Mouse (Mus musculus) ZHBTc4 (cell line): ENCODE data around the gene Akap2.
"Not testable (repeated sequence)": the region's sequence is repeated elsewhere in the genome, so short reads cannot be mapped to it uniquely, and the experiment has no call there.

ENCODE experiments used
- DNase-seq: peaks from one replicate; pipeline ENCODE4 v3.0.0-alpha.2; 2011; ENCODE audit warnings: low read depth, low spot score

The Akap2 gene

DNA sequence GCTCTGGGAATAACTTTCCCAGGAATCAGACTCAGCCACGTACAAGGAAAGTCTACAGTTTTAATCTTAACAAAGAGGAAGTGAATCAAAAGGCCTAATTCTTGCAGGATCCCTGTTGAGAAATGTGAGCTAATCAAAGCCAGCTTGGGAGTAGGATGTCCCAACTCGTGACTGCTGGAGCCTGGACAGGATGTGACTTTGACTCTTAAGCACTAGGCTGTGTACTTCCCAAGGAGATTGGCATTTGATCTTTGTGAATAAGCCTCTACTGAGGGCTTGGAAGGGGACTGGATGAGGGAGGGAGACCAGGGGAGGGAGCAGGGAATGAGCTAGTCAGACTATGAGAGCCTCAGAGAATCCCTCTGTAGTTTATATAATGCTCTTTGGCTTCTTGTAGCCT, 148.6 kb downstream of the Akap2 start:
- peak; percentile 68 for DNase-seq

DNA sequence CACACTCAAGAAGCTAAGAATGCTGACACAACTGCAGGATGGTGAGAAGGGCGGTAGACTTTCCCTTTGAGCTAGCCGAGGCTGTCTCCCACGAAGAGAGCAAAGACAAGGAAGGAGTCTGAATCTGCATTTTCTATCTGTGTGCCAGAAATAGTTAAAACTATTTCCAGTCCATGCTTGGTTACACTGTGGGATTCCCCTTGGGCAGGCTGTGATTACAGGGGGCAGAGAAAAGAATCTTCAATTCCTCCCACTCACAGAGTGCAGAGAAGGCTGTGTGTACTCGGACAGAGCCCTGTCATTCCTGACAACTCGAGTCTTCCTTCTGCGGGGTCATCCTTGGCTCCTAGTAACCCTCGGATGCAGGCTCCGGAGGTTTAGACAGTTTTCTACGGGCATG, 149.5 kb downstream of the Akap2 start:
- DNase-seq: no peak

DNA sequence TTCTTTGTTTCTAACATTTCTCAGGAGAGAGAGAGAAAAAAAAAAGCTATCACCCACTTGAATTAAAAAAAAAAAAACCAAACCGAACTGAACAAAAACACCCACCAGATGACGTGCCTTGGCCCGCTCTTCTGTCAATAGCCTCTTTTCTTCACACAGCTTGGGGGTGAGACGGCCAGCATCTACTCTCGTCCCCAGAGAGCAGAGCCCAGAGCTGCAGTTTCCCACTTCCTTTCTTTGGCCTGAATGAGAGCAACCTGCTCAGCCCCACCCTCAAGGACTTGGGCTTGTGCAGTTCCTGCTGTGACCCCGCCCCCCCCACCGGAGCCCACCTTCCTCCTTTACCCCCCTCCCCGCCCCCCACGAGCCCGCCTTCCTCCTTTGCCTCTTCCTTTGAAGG, 150.0 kb downstream of the Akap2 start:
- peak; percentile 48 for DNase-seq

DNA sequence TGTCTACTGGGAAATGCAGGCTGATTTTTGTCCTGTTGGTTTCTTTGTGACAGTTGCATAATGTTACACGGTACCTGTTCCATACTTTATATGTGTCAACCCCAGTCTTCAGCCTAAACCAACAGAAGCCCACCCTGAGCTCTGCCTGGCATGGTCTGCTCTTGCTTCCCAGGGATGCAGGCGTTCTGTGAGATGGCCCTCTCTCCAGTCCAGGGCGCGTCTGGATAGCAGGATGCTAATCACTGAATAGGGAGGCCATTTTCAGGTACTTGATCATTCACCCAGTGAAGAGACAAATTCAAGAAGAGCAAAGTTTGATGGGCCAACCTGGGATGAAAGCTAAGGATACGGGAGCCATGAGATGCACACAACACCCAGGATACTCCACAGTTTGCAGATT, 161.7 kb downstream of the Akap2 start:
- DNase-seq: no peak

DNA sequence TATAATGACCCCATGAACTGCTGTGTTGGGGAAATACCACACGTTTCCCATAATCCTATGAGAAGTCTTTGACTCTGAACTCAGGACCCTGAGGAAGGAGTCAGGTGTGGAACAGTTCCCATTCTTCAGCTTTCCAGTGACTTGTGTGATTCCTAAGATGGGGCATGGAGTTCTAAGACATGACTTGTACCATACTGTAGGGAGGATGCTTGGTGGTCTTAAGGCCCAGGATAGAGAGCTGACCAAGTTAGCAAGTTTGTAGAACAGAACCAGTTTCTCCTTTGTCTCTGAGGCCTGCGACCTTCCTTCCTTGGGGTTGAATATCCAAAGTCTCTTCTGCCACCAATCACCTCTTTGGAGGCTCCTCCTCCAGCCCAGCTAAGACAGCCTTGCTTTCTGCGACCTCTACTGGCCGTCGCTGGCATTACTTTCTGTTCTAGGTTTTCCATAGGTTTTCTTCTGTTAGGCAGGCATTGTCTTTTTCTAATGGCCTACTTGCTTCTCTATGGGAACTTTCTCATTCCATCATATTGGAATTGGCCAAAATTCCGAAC, 162.4 kb downstream of the Akap2 start:
- DNase-seq: peak; percentile 87

DNA sequence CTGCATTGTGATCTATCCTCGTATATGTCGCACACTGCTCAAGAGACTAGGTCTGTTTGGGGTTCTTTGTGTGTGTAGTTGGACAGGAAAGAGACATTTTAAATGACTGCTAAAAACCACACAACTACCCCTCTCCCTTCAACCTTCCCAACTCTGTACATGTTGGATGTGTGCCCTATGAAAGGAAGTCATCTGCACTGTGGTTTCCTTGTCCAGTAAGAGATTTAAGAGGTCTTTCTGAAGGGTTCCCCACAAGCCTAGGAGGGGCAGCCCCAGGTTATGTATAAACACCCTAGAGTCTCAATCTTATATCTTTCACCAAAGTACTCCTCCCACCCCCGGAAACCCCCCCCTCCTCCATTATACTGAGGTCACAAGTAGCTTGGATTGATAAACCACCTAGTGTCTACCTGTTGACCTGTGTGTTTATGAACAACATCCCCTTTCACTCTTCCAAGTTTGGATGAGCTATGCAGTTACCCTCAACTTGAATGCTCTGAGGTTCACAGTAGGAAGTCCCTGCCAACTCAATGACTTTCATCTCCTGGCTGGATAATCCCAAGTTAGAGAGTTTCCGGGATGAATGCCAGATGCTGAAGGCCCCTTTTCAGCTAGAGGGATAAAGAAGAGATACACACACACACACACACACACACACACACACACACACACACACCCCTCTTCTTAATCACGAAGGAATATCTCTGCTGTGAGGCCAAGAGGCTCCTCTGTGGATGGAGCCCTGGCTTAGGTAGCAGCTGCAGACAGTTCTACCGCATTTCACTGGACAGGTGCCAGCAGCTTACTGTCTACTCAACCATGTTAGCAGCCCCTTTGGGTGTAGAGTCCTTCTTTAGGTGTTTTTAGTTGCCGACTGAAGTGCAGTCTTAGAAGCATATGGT, 166.3 kb downstream of the Akap2 start:
- no peak for DNase-seq

DNA sequence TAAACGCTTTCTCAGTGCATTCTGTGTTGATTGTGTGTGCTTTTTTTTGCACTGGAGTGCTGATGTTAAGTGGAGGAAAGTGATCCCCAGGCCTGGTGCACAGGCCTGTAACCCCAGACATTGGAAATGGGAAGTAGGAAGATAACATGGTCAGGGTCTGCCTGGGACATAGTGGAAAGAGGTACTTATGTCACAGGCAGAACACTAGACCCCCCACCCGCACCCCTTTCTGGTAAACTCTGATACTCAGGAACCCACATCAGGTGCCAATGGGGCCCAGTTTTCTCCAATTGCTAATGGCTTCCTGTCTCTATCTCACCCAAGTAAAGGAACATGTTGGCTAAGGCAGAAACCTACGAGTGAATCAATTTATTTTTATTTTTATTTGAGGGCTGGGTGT, 167.1 kb downstream of the Akap2 start:
- DNase-seq: no peak

DNA sequence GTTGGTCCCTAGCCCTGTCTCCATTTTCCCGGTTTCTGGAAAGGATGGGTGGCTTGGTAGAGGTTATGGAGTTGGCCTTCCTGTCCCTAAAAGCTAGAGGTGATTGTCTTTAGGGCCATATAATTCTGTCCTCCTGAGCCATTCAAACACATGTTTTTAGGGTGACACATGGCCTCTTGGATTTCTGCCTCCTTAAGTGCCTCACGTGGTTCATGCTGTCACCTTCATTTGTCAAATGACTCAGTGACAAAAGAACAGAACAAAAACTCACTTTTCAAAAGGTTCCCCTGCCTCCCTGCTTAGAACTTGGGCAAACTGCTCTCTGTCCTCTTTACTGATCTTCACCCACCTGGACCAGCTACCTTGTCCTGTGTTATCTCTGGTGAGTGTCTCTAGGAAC, 167.7 kb downstream of the Akap2 start:
- DNase-seq: no peak

DNA sequence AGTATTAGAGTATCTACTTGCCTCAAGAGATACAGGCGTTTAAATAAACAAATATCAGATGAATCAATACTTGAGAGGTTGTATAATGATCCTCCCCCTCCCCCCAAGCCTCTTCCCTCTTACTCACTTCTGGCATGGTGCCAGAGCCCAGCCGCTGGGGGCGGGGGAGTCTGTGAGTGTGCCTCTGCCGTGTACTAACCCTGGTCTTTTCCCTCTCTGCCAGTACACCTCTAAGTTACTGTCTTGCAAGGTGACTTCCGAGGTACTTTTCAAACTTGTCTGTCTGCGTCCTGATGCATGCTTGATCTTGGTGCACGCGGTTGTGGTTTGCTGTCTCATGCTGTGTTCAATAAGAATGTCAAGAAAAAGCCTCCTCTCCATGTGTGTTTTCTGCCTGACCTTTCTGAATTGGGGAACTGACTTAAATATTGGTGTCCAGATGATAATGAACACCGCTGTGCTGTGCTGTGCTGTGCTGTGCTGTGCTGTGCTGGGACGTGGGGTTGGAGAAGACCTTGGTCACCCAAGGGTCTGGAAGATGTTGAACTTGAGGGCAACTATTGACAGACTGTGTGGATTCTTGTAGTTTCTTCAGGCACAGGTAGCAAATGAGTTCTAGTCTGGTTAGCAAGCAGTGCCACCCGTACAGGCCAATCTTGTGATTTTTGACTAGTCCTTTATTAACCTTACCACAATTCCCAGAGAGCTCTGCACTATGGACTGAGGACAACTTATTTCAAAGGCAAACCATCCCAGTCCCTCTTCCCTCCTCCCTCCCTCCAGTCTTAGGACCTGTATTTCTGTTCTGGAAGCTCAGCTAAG, 168.8 kb downstream of the Akap2 start:
- DNase-seq: no peak

DNA sequence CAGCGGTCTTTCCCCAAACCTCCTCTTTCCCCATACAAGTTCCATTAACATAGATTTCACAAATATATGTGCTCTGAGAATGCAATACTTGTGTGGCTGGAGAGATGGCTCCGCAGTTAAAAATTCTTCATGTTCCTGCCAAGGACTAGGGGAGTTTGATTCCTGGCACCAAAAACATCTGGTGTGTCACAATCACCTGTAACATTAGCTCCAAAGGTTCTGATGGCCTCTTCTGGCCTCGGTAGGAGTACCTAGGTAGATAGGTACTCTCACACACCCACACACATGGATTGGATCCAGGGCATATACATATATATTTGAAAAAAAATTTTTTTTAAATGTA, 169.4 kb downstream of the Akap2 start:
- DNase-seq: no peak

DNA sequence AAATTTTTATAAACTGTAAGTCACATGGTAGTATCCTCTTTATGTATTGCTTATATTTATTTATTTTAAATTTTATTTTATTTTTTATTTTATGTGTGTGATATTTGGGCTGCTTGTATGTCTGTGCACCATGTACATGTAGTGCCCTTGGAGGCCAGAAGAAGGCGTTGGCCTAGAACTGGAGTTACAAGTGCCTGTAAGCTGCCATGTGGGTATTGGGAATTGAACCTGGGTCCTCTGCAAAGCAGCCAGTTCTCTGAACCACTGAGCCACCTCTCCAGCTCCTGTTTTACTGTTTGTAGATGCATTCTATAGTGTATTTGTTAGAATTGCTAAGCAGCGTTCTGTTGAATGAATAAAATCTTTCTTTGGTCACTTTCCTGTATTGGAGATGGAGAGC, 170.8 kb downstream of the Akap2 start:
- DNase-seq: no peak

DNA sequence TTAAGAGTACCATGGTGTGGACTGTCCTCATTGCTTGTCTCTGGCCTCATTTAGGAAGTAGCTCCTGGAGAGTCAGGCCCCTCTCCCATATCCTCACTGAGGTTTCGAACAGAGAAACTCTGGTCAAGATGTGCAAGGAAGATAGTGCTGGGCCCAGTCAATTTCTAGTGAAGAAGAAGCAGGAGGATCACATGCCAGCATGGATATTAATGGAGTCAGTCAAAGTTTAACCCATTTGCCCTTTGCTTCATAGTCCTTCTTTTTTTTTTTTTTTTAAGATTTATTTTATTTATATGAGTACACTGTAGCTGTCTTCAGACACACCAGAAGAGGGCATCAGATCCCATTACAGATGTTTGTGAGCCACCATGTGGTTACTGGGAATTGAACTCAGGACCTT, 171.5 kb downstream of the Akap2 start:
- DNase-seq: not testable (repeated sequence)

DNA sequence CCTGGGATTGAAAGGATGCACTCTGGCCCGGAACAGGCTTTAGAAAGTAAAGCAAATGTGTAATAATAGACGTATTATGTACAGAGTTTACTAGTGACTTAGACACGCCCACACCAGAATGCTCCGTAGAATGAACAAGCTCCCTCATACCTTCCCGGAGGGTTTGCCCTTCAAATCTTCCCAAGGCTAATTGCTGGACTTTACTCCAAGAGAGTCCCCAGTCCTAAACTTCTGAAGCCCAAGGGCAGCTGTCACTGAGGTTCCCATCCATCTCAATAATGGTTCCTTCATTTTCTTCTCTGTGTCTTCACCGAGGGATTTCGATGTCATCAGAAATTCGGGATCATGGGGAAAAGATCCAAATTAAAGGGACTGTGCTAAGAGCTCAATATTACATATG, 172.3 kb downstream of the Akap2 start:
- DNase-seq: no peak

DNA sequence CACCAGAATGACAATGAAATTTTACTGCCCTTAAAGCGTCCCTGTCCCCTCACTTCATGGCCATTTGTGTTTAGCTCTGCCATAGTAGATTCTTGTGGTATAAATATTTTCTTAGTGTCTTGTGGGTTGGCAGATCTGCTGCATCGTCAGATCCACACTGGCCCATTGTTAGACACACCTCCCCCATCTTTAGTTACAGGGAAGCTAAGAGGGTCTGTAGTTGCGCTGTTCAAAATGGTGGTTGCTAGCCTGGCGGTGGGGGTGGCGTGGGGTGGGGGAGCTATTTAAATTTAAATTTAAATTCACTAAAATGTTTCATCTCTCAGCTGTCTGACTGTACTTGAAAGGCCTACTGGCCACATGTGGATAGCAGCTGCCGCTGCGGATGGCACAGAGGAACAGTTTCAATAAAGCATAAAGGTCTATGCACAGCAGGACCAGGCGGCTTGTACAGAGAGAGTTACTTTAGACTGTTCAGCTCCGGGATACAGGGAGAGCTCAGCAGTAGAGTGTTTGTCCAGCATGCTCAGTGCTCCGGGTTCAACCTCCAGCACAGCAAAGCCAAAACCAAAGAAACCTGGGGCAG, 174.6 kb downstream of the Akap2 start:
- DNase-seq: no peak

DNA sequence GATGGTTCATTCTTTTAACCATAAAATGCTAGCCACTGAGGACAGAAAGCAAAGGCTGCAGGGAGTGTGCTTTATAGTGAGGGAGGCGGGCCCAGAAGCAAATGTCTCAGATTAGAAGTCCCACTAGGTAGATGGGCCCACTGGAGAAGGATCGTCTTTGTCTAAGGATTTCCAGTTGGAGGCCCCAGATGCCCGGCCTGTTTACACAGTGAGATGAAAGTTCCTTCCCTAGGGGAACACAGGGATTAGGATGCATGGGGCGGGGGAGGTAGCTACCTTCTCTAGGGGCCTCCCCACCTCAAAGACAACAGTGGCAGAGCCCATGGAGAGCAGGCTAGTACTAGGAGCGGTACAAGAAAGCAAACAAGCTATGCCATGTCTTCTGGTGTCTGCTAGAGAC, 177.7 kb downstream of the Akap2 start:
- DNase-seq: no peak

DNA sequence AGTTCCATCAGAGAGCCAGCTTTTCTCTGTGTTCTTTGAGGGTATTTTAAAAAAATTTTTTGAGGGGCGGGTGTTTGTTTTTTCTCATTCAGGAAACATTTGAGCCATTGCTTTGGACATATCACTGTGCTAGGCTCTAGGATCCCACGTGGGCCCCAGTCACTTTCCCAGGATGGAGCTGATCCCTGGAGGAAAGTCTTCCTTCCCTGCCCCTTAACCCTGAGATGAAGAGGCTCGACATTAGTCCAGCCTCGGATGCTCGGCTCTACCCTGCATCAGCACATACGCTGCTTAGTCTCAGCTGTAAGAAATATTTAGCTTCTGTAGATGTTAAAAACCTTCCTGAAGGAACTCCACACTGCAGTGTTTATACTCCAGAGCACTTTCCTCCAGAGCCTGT, 178.4 kb downstream of the Akap2 start:
- no peak for DNase-seq

DNA sequence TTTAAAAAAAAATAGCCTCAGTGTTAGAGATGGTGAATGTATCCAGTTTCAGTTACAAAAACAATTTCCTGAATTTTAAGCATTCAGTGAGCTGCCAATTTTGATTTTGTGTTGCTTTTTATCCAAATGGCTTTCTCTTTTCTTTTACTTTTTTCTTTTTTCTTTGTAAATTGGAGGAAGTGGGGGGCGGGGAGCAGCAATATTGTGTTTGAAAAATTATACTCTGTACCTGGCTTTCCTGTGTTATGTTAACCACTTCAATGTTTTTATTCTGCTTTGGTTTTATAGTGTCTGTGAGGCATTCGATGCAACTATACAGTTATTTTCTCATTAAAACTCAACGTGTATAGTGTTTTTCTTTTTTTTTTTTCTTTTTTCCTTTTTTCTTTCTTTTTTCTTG, 179.2 kb downstream of the Akap2 start:
- DNase-seq: no peak

DNA sequence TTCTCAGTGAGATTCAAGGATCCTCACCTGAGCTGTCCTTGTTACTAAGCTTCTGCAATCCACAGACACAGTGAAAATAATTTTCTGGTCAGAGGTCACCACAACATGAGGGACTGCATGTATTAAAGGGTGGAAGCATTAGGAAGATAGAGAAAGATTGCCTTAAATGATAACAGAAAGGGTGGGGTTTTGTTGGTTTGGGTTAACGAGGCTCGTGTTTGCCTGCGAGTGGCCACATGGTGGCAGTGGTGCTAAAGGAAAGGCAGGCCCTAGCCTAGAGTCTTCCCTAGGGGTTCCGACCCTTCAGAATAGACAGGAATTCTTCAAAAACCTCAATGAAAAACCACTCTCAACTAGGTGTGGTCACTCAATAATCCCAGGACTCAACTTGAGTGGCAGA, 183.8 kb downstream of the Akap2 start:
- DNase-seq: peak; percentile 72

DNA sequence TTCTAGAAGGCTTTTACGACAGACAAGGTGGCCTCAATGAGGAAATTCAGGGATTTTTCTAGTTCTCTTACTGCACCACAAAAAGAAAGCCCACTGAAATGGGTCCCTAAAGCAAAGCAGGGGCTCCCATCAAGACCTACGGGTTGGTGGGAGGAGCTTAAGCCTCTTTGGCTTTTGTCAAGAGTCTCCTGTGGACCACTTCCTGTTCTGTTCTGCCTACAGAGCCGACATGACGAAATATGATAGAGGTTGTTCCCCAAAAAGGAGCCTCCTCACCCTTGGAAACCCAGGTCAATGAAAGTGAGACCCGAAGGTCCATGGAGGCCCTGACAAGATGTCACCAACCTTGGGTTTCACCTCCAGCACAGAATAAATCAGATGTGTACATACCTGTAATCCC, 185.2 kb downstream of the Akap2 start:
- no peak for DNase-seq

DNA sequence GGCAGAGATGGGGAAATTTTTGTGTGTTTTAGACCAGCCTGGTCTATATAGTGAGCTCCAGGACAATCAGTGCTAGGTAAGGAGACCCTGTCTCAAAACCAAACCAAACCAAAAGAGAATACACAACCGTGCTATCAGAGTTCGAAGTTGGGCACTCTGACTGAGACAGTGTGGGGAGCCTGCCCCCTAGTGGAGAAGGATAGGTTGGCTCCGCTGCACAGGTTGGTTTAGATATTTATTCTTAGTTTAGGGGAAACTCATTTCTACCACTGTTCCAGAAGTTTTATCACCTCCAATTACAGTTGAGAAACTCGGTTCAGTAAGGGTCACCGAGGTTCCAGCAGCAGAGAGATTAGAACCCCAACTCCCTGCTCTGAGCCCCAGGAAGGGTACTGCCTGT, 186.8 kb downstream of the Akap2 start:
- peak; percentile 74 for DNase-seq

DNA sequence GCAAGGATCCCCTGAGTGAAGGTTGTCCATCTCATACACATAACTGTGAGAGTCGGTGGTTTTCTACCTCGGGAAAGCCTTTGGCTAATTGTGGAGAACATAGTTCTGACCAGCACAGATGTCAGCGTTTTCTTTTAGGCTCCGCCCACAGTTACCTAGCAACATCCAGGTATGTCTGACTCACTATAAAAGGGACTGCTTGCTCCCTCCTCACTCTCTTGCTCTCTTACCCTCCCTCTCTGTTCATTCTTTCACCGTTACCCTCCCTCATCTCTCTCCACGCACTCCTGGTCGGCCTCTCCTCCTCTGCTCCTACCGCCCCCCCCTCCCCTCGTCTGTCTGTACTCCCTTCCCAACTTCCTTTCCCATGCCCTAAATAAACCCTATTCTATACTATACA, 187.2 kb downstream of the Akap2 start:
- DNase-seq: peak; percentile 62

DNA sequence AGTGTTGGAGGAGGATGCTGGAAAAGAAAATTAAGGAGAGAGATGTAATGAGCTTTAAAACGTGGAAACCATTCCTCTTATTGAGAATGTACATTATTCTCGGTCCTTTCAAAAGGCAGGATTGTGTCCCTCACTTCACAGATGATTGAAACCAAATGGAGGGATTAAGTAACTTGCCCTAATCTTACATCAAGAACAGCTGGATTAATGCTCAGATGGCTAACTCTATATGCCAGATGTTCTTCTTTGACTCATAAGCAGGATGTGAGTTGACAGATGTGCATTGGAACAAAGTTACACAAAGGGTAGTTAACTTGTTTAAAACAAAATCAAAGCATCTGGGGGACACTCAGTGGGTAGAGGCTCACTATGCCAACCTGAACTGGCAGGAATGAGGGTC, 189.3 kb downstream of the Akap2 start:
- DNase-seq: no peak
